ENCODE assay signal across 26 mouse cellular contexts in the genomic region with DNA sequence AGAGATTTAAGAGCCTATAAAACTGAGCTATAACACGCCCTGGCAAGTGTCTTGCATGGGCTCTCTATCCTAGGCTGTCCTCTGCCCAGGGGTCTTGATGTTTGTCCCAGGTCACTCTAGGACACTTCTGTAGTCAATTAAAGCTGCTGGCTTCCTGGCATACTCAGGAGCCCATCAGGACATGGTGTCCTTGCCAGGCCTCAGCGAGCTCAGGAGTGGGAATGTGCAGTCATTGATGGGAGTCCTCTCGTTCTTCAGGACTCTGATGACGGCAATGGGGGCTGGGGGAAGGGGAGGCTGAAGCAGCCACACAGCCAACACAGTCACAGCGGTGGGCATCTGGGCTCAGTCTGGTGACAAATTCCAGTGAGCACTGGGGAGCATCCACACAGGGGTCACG. TPM values are rescaled to one million over a fixed set of nuclear protein-coding genes. Genes with fewer than 3 reads are reported as not detected.
DNase-seq lines count a peak whose midpoint lies in the region; ATAC-seq lines count a peak whose summit lies in the region.
"Had no signal": no experiment of that assay in that cellular context is flagged by ENCODE, and none has a peak within 500 bp of the region (broad histone marks: within the 10 kb centered on the region; RNA-seq: fewer than 3 reads in every experiment).

No protein-coding gene starts in this region.

- peaks cover 12% of the 10 kb centered on the region; the same call in 1 of the 2 replicates for H3K4me1 ChIP-seq in forebrain, embryonic 11.5 days (replicated peaks; ENCODE audit: control insufficient read depth, insufficient read depth, low read length)
- H3K4me1 ChIP-seq in forebrain, embryonic 16.5 days (replicated peaks; ENCODE audit: control insufficient read depth, insufficient read depth, low read length), result peaks cover 9% of the 10 kb centered on the region

- no peak for ATAC-seq in forebrain, embryonic 11.5 days (replicated peaks; ENCODE audit: low FRiP score)
- no peak for ATAC-seq in forebrain, embryonic 16.5 days
- ATAC-seq: activated CD4-positive, CD25-positive, alpha-beta regulatory T cell, adult 4 months; forebrain, postnatal 0 days; hindbrain, embryonic 16.5 days; midbrain, embryonic 15.5 days had no signal

- no peaks in the 10 kb centered on the region for H3K36me3 ChIP-seq in forebrain, embryonic 11.5 days (ENCODE audit: control insufficient read depth, insufficient read depth, low read length)
- H3K36me3 ChIP-seq in forebrain, embryonic 16.5 days (ENCODE audit: control insufficient read depth, insufficient read depth), result no peaks in the 10 kb centered on the region
- H3K36me3 ChIP-seq: heart, embryonic 15.5 days; hindbrain, embryonic 10.5 days; limb, embryonic 13.5 days; lung, embryonic 15.5 days; midbrain, embryonic 10.5 days; midbrain, embryonic 15.5 days had no signal

- no peak overlapping the region for H3K27ac ChIP-seq in forebrain, embryonic 11.5 days (ENCODE audit: low read depth, low read length)
- no peak overlapping the region for H3K27ac ChIP-seq in forebrain, embryonic 16.5 days (ENCODE audit: low read length)
- H3K27ac ChIP-seq: heart, embryonic 15.5 days; hindbrain, embryonic 10.5 days; layer of hippocampus, adult 2 months; left cerebral cortex, adult 2 months; limb, embryonic 13.5 days; lung, embryonic 15.5 days; midbrain, embryonic 10.5 days; midbrain, embryonic 15.5 days had no signal

- no peak overlapping the region for H3K4me3 ChIP-seq in forebrain, embryonic 11.5 days (ENCODE audit: low read depth, low read length)
- H3K4me3 ChIP-seq in forebrain, embryonic 16.5 days (replicated peaks; ENCODE audit: low read length), result no peak overlapping the region
- H3K4me3 ChIP-seq: heart, embryonic 15.5 days; hindbrain, embryonic 10.5 days; layer of hippocampus, adult 2 months; left cerebral cortex, adult 2 months; limb, embryonic 13.5 days; lung, embryonic 15.5 days; midbrain, embryonic 10.5 days; midbrain, embryonic 15.5 days had no signal

- H3K4me2 ChIP-seq in forebrain, embryonic 11.5 days (ENCODE audit: low read depth, low read length, severe bottlenecking), result no peak overlapping the region
- no peak overlapping the region for H3K4me2 ChIP-seq in forebrain, embryonic 16.5 days (ENCODE audit: low read length)
- H3K4me2 ChIP-seq: heart, embryonic 15.5 days; limb, embryonic 13.5 days; liver, embryonic 11.5 days; lung, embryonic 15.5 days; midbrain, embryonic 15.5 days had no signal

- no peak overlapping the region for H3K9ac ChIP-seq in forebrain, embryonic 11.5 days (ENCODE audit: low read length)
- no peak overlapping the region for H3K9ac ChIP-seq in forebrain, embryonic 16.5 days (replicated peaks; ENCODE audit: low read depth, low read length)
- H3K9ac ChIP-seq: forebrain, postnatal 0 days; heart, embryonic 15.5 days; limb, embryonic 13.5 days; lung, embryonic 15.5 days; midbrain, embryonic 15.5 days had no signal

- peaks cover 10% of the 10 kb centered on the region; the same call in 1 of the 2 replicates for H3K27me3 ChIP-seq in forebrain, embryonic 11.5 days (ENCODE audit: control insufficient read depth, insufficient read depth, low read length)
- H3K27me3 ChIP-seq in forebrain, embryonic 16.5 days (replicated peaks; ENCODE audit: control insufficient read depth, insufficient read depth, low read length), result no peaks in the 10 kb centered on the region
- H3K27me3 ChIP-seq: heart, embryonic 15.5 days; lung, embryonic 15.5 days; midbrain, embryonic 15.5 days had no signal

- WGBS in forebrain, embryonic 11.5 days, result 81% methylated on average over 6 of the region's 6 CpGs
- 68% methylated on average over 6 of the region's 6 CpGs for WGBS in forebrain, embryonic 16.5 days

- DNase-seq in cerebellum, adult 11-12 months, result peak; percentile 34
- DNase-seq in cerebellum, adult 9-10 months, result no peak
- DNase-seq in forebrain, embryonic 11.5 days (ENCODE audit: low spot score), result peak; percentile 43
- DNase-seq in testis, postnatal 14 days (ENCODE audit: low spot score), result peak; percentile 27
- DNase-seq in testis, postnatal 10 days (ENCODE audit: low spot score), result no peak
- peak; percentile 54 for DNase-seq in skeletal muscle tissue, adult 2 months (ENCODE audit: low read depth, low spot score)
- DNase-seq in right cerebral cortex, adult 18-20 months, result no peak
- DNase-seq: adrenal gland, adult 2 months; adrenal gland, postnatal 36 days; cerebellum, postnatal 36 days; forebrain, postnatal 0 days; kidney, adult 18-20 months; kidney, postnatal 36 days; thymus, postnatal 14 days had no signal

- H3K9me3 ChIP-seq in forebrain, embryonic 11.5 days (ENCODE audit: control insufficient read depth, low read length), result no peaks in the 10 kb centered on the region
- H3K9me3 ChIP-seq in forebrain, embryonic 16.5 days (ENCODE audit: control insufficient read depth, low read length), result no peaks in the 10 kb centered on the region
- H3K9me3 ChIP-seq: heart, embryonic 15.5 days; hindbrain, embryonic 10.5 days; limb, embryonic 13.5 days; lung, embryonic 15.5 days; midbrain, embryonic 10.5 days; midbrain, embryonic 15.5 days had no signal

RNA-seq across cellular contexts. Expression of gene Loxl4, which starts 57.3 kb away (rescaled TPM):
- polyA plus RNA-seq in forebrain, embryonic 11.5 days (2014; fragmentation: Nextera tagmentation; extraction: Ambion mirVana), result 0.12 and 0.20 TPM in 2 replicates
- 0.12 and 0.13 TPM in 2 replicates for polyA plus RNA-seq in forebrain, embryonic 16.5 days (2015; fragmentation: Nextera tagmentation; extraction: Ambion mirVana)

Comparison
In these comparisons a context has a peak if more than half of its experiments do, and no peak if none do; other contexts are left out.
1. DNase-seq: peak in cerebellum, adult 11-12 months (single experiment), forebrain, embryonic 11.5 days (single experiment), testis, postnatal 14 days (single experiment) and skeletal muscle tissue, adult 2 months (single experiment); none in cerebellum, adult 9-10 months (single experiment), testis, postnatal 10 days (single experiment) and right cerebral cortex, adult 18-20 months (single experiment).